Mouse (Mus musculus): ENCODE data around the gene Crebbp. TPM values are rescaled to one million over a fixed set of nuclear protein-coding genes. Genes with fewer than 3 reads are reported as not detected.
"Not testable (repeated sequence)": the region's sequence is repeated elsewhere in the genome, so short reads cannot be mapped to it uniquely, and the experiment has no call there.

Gene Crebbp
- polyA plus RNA-seq, 1 experiment: 38.5 TPM

- 94% methylated on average over 8 of the region's 8 CpGs for WGBS
- Histone ChIP-seq H3K4me1 (ENCODE audit: control insufficient read depth, insufficient read depth, low read length) (no peaks in the 10 kb centered on the region), H3K27ac (ENCODE audit: insufficient read depth, low read length) (no peak overlapping the region), H3K4me3 (replicated peaks; ENCODE audit: insufficient read depth, low read depth, low read length) (no peak overlapping the region), H3K27me3 (ENCODE audit: control insufficient read depth, insufficient read depth, low read length) (no peaks in the 10 kb centered on the region)
- no peak for DNase-seq
- TF ChIP-seq POLR2A (IDR thresholded peaks at IDR 0.05; ENCODE audit: borderline replicate concordance, insufficient read depth, low read length): no peak
- TF ChIP-seq CTCF (IDR thresholded peaks at IDR 0.05; ENCODE audit: borderline replicate concordance, insufficient read depth, low read depth, low read length): no peak
These were observed 126.4 kb downstream of the Crebbp start for GRCm38 (mm10) chr16:4087214-4087913.

- H3K4me3 ChIP-seq (replicated peaks; ENCODE audit: insufficient read depth, low read depth, low read length): no peak overlapping the region
- WGBS: 67% methylated on average over 9 of the region's 9 CpGs
- DNase-seq: no peak
- H3K4me1 ChIP-seq (ENCODE audit: control insufficient read depth, insufficient read depth, low read length): no peaks in the 10 kb centered on the region
- TF ChIP-seq POLR2A (IDR thresholded peaks at IDR 0.05; ENCODE audit: borderline replicate concordance, insufficient read depth, low read length): no peak
- TF ChIP-seq CTCF (IDR thresholded peaks at IDR 0.05; ENCODE audit: borderline replicate concordance, insufficient read depth, low read depth, low read length): no peak
- H3K27me3 ChIP-seq (ENCODE audit: control insufficient read depth, insufficient read depth, low read length): no peaks in the 10 kb centered on the region
- H3K27ac ChIP-seq (ENCODE audit: insufficient read depth, low read length): no peak overlapping the region
These were observed 127.9 kb downstream of the Crebbp start for GRCm38 (mm10) chr16:4085851-4086387.

GRCm38 (mm10) chr16:4085051-4085450 lies 128.7 kb downstream of the Crebbp start:
- TF ChIP-seq CTCF (IDR thresholded peaks at IDR 0.05; ENCODE audit: borderline replicate concordance, insufficient read depth, low read depth, low read length): no peak
- no peak for TF ChIP-seq POLR2A (IDR thresholded peaks at IDR 0.05; ENCODE audit: borderline replicate concordance, insufficient read depth, low read length)
- no peak overlapping the region for H3K27ac ChIP-seq (ENCODE audit: insufficient read depth, low read length)
- no peak overlapping the region for H3K4me3 ChIP-seq (replicated peaks; ENCODE audit: insufficient read depth, low read depth, low read length)
- DNase-seq: no peak
- no peaks in the 10 kb centered on the region for H3K4me1 ChIP-seq (ENCODE audit: control insufficient read depth, insufficient read depth, low read length)
- 90% methylated on average over 7 of the region's 7 CpGs for WGBS
- H3K27me3 ChIP-seq (ENCODE audit: control insufficient read depth, insufficient read depth, low read length): no peaks in the 10 kb centered on the region

- H3K27ac ChIP-seq (ENCODE audit: insufficient read depth, low read length); H3K4me1 ChIP-seq (ENCODE audit: control insufficient read depth, insufficient read depth, low read length); H3K27me3 ChIP-seq (ENCODE audit: control insufficient read depth, insufficient read depth, low read length); H3K4me3 ChIP-seq (replicated peaks; ENCODE audit: insufficient read depth, low read depth, low read length); DNase-seq: not testable (repeated sequence)
- WGBS: 74% methylated on average over 3 of the region's 3 CpGs
These were observed 133.4 kb downstream of the Crebbp start for GRCm38 (mm10) chr16:4080419-4080818.

- H3K27me3 ChIP-seq (ENCODE audit: control insufficient read depth, insufficient read depth, low read length): no peaks in the 10 kb centered on the region
- 54% methylated on average over 1 of the region's 1 CpGs for whole genome bisulfite sequencing
- H3K27ac ChIP-seq (ENCODE audit: insufficient read depth, low read length): no peak overlapping the region
These were observed 134.1 kb downstream of the Crebbp start for GRCm38 (mm10) chr16:4079656-4080055.

GRCm38 (mm10) chr16:4078302-4078701 lies 135.5 kb downstream of the Crebbp start:
- H3K4me1 ChIP-seq (ENCODE audit: control insufficient read depth, insufficient read depth, low read length); H3K27me3 ChIP-seq (ENCODE audit: control insufficient read depth, insufficient read depth, low read length); H3K27ac ChIP-seq (ENCODE audit: insufficient read depth, low read length); H3K4me3 ChIP-seq (replicated peaks; ENCODE audit: insufficient read depth, low read depth, low read length): not testable (repeated sequence)
- DNase-seq: peak; percentile 18 to 26
- 62% methylated on average over 10 of the region's 10 CpGs for WGBS

More at GRCm38 (mm10) chr16:4079656-4080055, 134.1 kb downstream of the Crebbp start:
- Histone ChIP-seq H3K4me3 (replicated peaks; ENCODE audit: insufficient read depth, low read depth, low read length) (no peak overlapping the region), H3K4me1 (ENCODE audit: control insufficient read depth, insufficient read depth, low read length) (peaks cover 3% of the 10 kb centered on the region; the same call in 1 of the 2 replicates)
- TF ChIP-seq CTCF (IDR thresholded peaks at IDR 0.05; ENCODE audit: borderline replicate concordance, insufficient read depth, low read depth, low read length) (no peak), POLR2A (IDR thresholded peaks at IDR 0.05; ENCODE audit: borderline replicate concordance, insufficient read depth, low read length) (no peak)
- no peak for DNase-seq

- peak; percentile 92 to 98 for DNase-seq
- Histone ChIP-seq H3K4me3 (replicated peaks; ENCODE audit: insufficient read depth, low read depth, low read length) (peak within 1 kb of the TSS; percentile 92), H3K4me1 (ENCODE audit: control insufficient read depth, insufficient read depth, low read length) (peaks cover 3% of the 10 kb centered on the region; the same call in 1 of the 2 replicates), H3K27ac (ENCODE audit: insufficient read depth, low read length) (peak within 1 kb of the TSS; percentile 91), H3K27me3 (ENCODE audit: control insufficient read depth, insufficient read depth, low read length) (no peaks in the 10 kb centered on the region)
- peak; percentile 85 for TF ChIP-seq POLR2A (IDR thresholded peaks at IDR 0.05; ENCODE audit: borderline replicate concordance, insufficient read depth, low read length)
- TF ChIP-seq CTCF (IDR thresholded peaks at IDR 0.05; ENCODE audit: borderline replicate concordance, insufficient read depth, low read depth, low read length): no peak
- WGBS: under 1% methylated on average over 58 of the region's 58 CpGs
These were observed 136.3 kb downstream of the Crebbp start, which contains the start of gene Trap1 for GRCm38 (mm10) chr16:4077384-4078061. Gene Trap1 (minus strand): TSS chr16:4077827.

- no peaks in the 10 kb centered on the region for H3K27me3 ChIP-seq (ENCODE audit: control insufficient read depth, insufficient read depth, low read length)
- no peak overlapping the region for H3K27ac ChIP-seq (ENCODE audit: insufficient read depth, low read length)
- WGBS: 74% methylated on average over 3 of the region's 3 CpGs
- no peak overlapping the region for H3K4me3 ChIP-seq (replicated peaks; ENCODE audit: insufficient read depth, low read depth, low read length)
- no peak for DNase-seq
- H3K4me1 ChIP-seq (ENCODE audit: control insufficient read depth, insufficient read depth, low read length): peaks cover 3% of the 10 kb centered on the region; the same call in 1 of the 2 replicates
- TF ChIP-seq CTCF (IDR thresholded peaks at IDR 0.05; ENCODE audit: borderline replicate concordance, insufficient read depth, low read depth, low read length) (no peak), POLR2A (IDR thresholded peaks at IDR 0.05; ENCODE audit: borderline replicate concordance, insufficient read depth, low read length) (no peak)
These were observed 139.0 kb downstream of the Crebbp start for GRCm38 (mm10) chr16:4074836-4075235.

Measured in cerebellum, adult 2 months (tissue).